Mouse (Mus musculus): Measurements from ENCODE around the gene Abr.

Gene Abr

DNA sequence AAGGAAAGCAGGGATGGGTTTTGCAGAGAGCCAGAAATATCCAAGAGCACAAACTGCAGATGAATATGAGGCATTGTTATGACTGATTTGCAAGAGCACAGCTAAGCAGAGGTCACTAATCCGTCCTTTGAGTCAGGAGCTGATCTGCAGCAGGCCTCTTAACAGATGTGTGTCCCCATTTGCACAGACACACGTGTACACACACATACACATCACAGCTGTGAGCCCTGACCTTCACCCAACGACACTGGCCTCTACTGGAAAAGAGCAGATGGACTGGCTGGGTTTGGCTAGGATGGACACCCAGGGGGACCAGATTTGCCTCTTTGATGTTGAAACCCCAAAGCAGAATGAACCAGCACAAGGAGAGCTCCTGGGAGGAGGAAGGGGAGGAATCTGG, 52.7 kb downstream of the Abr start:
- DNase-seq (ENCODE audit: low spot score): no peak

- DNase-seq (ENCODE audit: low spot score): no peak
These were observed 56.0 kb downstream of the Abr start for GRCm38 (mm10) chr11:76566081-76566480.

DNA sequence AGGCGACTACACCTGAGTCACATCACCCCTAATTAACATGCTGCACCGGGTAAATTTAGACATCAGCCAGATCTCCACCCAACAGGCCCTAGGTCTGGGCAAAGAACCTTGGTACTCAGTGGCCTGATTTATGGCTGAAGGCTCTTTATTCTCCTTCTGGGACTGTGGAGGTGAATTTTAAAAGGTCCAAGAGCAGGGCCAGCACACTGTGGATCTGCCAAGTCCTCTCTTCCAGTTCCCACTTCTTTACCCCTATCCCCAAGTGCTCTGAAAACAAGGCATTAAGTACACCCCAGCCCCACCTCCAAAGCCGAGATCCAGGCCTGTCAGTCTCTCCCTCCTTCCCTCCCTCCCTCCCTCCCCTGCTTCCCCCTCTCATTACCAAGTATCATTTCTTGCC, 59.5 kb downstream of the Abr start:
- DNase-seq (ENCODE audit: low spot score): no peak

DNA sequence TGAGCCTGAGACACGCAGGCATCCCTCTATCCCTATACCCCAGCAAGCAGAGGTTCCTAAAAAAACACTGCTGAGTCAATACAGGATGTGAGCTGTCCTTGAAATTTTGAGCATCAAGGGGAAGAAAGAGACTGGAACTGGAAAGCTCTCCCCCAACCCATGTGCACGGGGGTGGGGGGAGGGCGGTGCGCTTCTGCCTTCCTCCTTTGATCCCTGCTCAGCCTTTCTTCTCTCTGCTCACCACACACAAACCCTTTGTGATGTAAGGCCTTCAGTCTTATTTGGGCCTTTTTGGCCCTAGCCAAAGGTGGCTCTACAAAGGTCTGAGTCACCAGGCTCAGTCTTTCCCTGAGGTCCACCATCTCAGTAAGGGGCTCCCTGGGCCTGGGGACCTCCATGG, 59.9 kb downstream of the Abr start:
- DNase-seq (ENCODE audit: low spot score): no peak

- no peak for DNase-seq (ENCODE audit: low spot score)
These were observed 64.3 kb downstream of the Abr start for GRCm38 (mm10) chr11:76557837-76558236.

- no peak for DNase-seq (ENCODE audit: low spot score)
These were observed 73.9 kb downstream of the Abr start for GRCm38 (mm10) chr11:76548153-76548721.

GRCm38 (mm10) chr11:76547420-76547819, 74.7 kb downstream of the Abr start:
- DNase-seq (ENCODE audit: low spot score): no peak

GRCm38 (mm10) chr11:76546431-76546830, 75.7 kb downstream of the Abr start:
- no peak for DNase-seq (ENCODE audit: low spot score)

- no peak for DNase-seq (ENCODE audit: low spot score)
These were observed 78.8 kb downstream of the Abr start for GRCm38 (mm10) chr11:76543300-76543699.

DNA sequence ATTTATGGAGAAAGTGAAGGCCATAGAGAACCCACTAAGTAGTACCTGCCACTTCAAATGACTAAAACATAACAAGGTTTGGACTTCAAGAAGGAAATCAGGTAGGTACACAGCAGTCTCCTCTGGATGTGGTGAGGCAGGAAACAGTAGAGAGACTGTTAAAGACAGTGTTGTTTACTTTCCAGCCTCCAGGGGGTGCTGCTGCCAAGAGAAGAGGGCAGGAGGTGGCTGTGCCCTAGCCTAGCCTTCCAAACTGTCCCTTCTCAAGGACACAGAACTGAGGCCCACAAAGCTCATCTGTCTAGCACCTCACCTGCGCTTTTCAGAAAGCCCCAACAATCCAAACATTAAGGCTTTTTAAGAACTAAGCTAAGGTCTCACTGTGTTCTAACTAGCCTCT, 81.1 kb downstream of the Abr start:
- peak; percentile 34 for DNase-seq (ENCODE audit: low spot score)

- no peak for DNase-seq (ENCODE audit: low spot score)
These were observed 84.7 kb downstream of the Abr start for GRCm38 (mm10) chr11:76537401-76537800.

DNA sequence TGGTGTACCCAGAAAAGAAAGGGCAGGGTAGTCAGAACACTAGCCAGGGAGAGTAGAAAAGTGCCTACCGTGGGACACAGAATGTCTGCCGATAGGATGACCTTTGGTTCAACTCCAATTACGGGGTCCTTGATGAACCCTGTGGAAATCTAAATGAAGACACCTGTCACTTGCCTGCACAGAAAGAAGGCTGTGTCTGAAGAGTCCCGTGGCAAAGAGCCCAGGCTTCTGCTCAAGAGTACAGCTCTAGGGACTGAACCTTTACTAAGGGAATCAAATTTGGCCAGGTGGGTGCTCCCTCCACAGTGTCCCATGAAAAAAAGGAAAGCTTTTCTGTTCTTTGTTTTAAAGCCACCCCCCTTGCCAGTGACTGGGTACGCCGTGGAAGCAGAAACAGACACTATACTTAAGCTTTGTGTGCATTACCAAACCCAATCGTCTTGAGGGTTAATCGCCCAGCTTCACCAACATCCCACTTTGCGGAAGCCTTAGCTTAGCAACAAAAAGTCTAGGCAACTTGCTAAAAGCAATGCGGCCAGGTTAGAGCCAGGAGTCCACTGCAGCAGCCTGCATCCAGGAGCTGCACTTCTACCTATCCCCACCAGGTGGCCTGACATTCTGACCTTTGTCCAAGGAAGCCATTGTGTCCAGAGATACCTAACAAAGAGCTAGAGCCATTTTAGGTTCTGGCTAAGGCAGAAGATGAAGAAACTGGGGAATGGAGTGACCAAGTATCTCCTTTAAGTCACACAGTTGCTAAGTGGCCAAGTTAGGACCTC, 85.3 kb downstream of the Abr start:
- DNase-seq (ENCODE audit: low spot score): no peak

- no peak for DNase-seq (ENCODE audit: low spot score)
These were observed 90.1 kb downstream of the Abr start for GRCm38 (mm10) chr11:76532001-76532400.

- no peak for DNase-seq (ENCODE audit: low spot score)
These were observed 91.0 kb downstream of the Abr start for GRCm38 (mm10) chr11:76530966-76531678.

- DNase-seq (ENCODE audit: low spot score): no peak
These were observed 91.8 kb downstream of the Abr start for GRCm38 (mm10) chr11:76530168-76530935.

DNA sequence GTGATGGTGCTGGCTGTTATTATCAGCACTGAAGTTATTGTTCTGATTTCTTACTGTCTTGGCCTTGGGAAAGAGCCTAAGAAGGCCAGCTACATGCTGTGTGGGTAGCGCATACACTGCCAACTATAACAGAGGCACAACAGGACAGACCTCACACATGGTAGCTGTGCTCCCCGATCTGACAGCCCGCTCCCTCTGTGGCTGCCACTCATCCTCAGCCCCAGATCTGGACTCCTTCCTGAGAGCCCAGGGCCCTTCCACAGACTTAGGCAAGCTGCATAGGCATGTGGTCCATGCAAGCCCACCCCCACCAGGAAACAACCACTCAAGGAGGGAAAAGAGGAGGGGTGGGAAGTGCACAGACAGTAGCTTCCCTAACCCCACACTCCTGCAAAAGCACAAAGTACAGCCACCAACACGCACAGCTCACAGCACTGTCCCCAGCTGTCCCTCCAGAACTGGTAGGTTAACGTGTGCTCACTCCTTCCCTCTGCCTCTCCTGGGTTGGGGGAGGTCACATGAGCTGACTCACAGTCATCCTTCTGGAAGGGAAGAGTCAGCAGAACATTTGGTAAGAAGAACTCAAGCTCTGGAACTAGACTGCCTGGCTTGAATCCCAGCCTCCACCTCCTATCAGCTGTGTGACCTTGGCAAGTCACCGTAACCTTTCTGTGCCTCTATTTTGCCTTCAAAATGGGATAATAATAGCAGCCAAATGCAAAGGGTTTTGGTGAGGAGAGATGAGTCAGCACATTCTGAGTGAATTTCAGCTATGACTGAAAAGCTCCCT, 92.6 kb downstream of the Abr start:
- no peak for DNase-seq (ENCODE audit: low spot score)

DNA sequence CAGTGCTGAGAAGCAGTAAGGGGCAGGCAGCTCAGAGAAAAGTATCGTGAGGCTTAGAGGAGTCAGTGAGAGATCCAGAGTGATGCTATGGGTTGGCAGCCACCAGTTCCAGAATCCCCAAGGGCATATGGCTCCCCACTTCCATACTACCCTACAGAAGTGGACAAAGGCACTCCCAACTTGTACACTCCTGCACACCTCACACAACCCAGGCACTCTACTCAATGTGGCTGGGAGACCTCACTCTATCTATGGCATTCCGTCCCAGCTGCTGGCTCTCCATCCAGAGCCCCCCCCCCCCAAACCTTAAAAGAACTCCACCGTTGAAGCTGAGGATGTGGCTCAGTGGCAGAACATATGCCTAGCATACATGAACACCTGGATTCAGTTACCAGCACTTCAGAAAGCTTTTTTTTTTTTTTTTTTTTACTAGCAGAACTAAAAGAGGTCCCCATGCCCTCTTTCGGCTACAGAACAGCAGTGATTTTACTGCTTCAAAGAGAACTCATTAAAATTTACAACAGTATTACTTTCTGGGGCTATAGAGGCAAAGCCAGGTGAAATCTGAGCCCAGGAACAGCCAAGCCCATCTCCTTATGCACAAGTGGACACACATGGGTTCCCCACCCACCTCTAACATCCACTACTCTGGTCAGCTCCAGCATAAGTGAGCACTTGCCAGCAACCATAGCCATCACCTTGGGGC, 96.3 kb downstream of the Abr start:
- DNase-seq (ENCODE audit: low spot score): no peak

DNA sequence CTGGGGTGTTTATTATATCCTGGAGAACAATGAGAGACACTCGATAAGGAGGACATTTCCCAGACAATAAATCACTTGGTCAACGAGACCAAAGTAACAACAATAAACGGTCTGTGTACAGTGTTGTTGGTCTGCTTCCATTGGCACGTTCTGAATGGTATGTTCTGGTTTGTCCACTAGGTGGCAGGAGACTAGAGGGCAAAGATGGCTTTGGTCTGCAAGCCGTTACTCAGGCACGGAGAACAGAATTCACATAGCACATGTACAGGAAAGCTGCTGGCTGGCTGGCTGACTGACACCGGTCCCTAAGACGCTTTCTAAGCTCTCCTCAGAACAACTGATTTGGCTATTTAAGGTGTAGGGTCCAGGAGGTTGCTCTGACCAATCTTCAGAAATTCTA, 97.2 kb downstream of the Abr start:
- DNase-seq (ENCODE audit: low spot score): peak; percentile 27

DNA sequence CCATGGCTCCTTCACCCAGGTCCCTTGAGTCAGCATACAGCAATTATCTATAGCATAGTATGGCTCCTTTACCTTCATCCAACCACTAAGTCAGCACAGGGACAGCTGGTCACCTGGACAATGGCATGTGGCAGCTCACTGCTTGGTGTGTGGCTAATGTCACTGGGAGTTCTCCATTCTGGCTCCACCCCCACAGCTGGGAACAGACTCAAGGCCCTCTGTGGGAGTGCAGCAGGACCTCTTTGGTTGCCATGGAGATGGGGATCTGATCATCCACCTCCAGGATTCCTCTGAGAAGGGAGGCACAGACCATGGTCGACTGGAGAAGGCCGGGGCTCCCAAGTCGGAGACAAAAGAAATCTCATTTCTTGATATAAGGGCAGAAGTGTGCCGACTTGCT, 98.8 kb downstream of the Abr start:
- no peak for DNase-seq (ENCODE audit: low spot score)

DNA sequence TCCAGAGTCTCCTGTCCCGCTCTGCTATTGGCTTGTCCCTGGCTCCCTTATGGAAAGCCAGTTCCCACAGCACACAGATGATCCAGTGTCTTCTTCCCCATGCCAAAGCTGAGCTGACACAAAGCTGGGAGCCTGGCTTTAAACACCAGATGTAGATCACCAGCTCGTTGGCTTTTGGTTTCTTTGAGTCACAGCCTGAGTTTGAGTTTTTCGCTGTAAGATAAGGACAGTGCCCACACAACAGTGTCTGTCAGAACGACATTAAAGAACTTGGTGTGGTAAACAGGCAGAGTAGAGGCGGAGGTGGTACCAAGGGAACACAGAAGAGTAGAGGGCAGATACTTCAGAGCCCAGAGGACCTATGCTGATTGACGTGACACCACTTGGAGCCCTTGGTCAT, 101.2 kb downstream of the Abr start:
- no peak for DNase-seq (ENCODE audit: low spot score)

DNA sequence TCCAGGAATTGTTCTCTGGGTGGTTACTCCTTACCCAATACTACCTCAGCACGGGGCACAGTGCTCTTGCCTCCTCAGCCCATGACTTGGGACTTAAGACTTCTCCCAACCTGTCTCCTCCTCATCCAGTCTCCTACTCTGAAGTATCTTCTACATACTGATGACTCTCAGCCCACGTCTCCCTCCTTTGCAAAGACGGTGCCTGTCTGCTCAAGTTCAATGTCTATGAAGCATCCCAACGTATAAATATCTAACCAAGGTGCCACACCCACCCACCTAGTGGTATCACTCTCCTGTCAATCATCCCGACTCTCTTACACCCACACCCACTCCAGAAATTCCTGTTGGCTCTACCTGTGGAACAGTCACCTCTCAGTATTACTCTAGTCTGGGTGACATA, 103.5 kb downstream of the Abr start:
- no peak for DNase-seq (ENCODE audit: low spot score)

All from c-Kit-positive CD71-positive TER-119-positive erythroid progenitor cells, embryonic 14.5 days (primary cell).